Mouse (Mus musculus) midbrain, embryonic 16.5 days (tissue): Measurements from ENCODE around the gene Slc35b4. TPM values are rescaled to one million over a fixed set of nuclear protein-coding genes. Genes with fewer than 3 reads are reported as not detected.

Experiments
- ATAC-seq: fragments of 200-750 bp; cut with Nextera tagmentation; 2 replicates; pipeline ENCODE4 v1.8.0; 2017; ENCODE audit warnings: moderate TSS enrichment
- H3K27ac ChIP-seq: fragments of 300-500 bp; sonication (generic); 2 replicates; pipeline ENCODE4 v1.5.1; 2014; ENCODE audit warnings: mild to moderate bottlenecking, low read length, mixed read lengths
- H3K27me3 ChIP-seq: fragments of 300-500 bp; sonication (generic); 2 replicates; pipeline ENCODE4 v1.6.1; 2014; ENCODE audit warnings: low read depth, low read length, mixed read lengths; ENCODE audit not compliant: control insufficient read depth, insufficient read depth
- H3K36me3 ChIP-seq: fragments of 300-500 bp; sonication (generic); 2 replicates; pipeline ENCODE4 v1.6.1; 2014; ENCODE audit warnings: mild to moderate bottlenecking, low read length, moderate library complexity, mixed read lengths; ENCODE audit not compliant: control insufficient read depth, insufficient read depth
- H3K4me1 ChIP-seq: fragments of 300-500 bp; sonication (generic); 2 replicates; pipeline ENCODE4 v1.6.1; 2014; ENCODE audit warnings: mild to moderate bottlenecking, low read length, mixed read lengths; ENCODE audit not compliant: control insufficient read depth, insufficient read depth
- H3K4me2 ChIP-seq: fragments of 300-500 bp; sonication (generic); 2 replicates; pipeline ENCODE4 v1.6.1; 2014; ENCODE audit warnings: mild to moderate bottlenecking, low read length, mixed read lengths
- H3K4me3 ChIP-seq: fragments of 300-500 bp; sonication (generic); 2 replicates; pipeline ENCODE4 v1.5.1; 2014; ENCODE audit warnings: low read depth, mild to moderate bottlenecking, low read length, moderate library complexity, mixed read lengths
- H3K9ac ChIP-seq: fragments of 300-500 bp; sonication (generic); 2 replicates; pipeline ENCODE4 v1.6.1; 2014; ENCODE audit warnings: low read depth, low read length, mixed read lengths
- H3K9me3 ChIP-seq: fragments of 300-500 bp; sonication (generic); replicated peaks from 2 replicates; pipeline ENCODE4 v1.6.1; 2014; ENCODE audit warnings: mild to moderate bottlenecking, low read length, mixed read lengths; ENCODE audit not compliant: control insufficient read depth, poor library complexity, severe bottlenecking
- WGBS: fragments of 180-500 bp; shearing (Covaris S2); extraction: QIAGEN DNeasy Blood & Tissue Kit; methylation state at CpG from one replicate; pipeline ENCODE4 v1.1.7; 2014; 5-methylcytosine and 5-hydroxymethylcytosine counted together
- polyA plus RNA-seq: library from polyadenylated mRNA; unstranded; fragments of >200 nt; fragmentation: Nextera tagmentation; extraction: Ambion mirVana; gene quantifications from 2 replicates; pipeline ENCODE4 v1.2.1, GENCODE M21; 2015

Gene Slc35b4
- 44.5 and 45.1 TPM in 2 replicates for polyA plus RNA-seq

DNA sequence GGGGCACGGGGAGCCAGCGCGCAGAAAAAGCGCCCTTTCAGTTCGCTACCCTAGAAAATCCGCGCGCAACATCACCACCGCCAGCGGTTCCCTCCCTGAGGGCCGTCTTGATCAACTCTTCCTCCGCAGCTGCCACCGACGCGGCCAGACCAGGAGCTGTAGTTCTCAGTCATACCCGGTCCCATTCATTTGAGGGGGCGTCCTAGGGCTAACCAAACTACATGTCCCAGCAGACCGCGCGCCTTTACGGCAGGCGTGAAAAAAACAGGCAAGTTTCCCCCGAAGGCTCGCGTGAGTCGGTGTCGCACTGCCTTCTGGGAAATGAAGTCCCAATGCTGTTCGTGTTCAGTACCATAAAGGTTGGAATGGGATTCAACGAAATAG is at the start of gene Slc35b4:
Gene Slc35b4, minus strand, starts transcription at position 248 of the 384 bp plus-strand sequence.
- ATAC-seq, result peak; percentile 100
- Histone ChIP-seq H3K4me2 (peak within 1 kb of the TSS; percentile 85), H3K9me3 (no peaks in the 10 kb centered on the region), H3K4me3 (peak within 1 kb of the TSS; percentile 86), H3K36me3 (no peaks in the 10 kb centered on the region), H3K27me3 (no peaks in the 10 kb centered on the region), H3K4me1 (peaks cover 5% of the 10 kb centered on the region), H3K27ac (peak within 1 kb of the TSS; percentile 85), H3K9ac (peak within 1 kb of the TSS; percentile 94)
- WGBS, result under 1% methylated on average over 29 of the region's 29 CpGs

DNA sequence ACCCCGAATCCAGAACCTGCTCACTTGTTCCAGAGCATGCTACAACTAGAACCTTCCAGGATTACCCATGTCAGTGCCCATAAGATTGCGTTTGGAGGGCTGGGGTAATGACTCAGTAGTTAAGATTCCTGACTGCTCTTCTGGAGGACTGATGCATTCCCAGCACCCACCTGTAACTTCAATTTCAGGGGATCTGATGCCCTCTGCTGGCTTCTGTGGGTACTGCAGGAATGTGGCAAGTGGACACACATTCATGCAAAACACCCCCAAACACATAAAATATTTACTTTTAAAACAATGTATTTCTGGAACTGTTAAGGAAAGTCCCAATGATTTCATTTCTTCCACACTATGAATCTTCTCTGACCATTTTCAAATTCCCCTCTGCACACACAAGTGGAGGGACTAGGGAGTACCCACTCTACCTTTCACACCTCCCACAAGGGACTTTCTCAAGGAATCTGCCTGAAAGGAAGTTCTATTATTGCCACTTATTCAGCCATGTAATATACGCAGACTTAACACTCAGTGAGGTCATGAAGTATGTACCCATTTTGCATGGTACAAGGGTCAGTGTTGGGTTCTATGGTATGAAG is 48.2 kb upstream of the Slc35b4 start:
- no peaks in the 10 kb centered on the region for H3K27me3 ChIP-seq
- no peak overlapping the region for H3K4me2 ChIP-seq
- H3K27ac ChIP-seq, result no peak overlapping the region
- no peak for ATAC-seq
- no peak overlapping the region for H3K9ac ChIP-seq
- H3K4me1 ChIP-seq, result no peaks in the 10 kb centered on the region
- H3K4me3 ChIP-seq, result no peak overlapping the region
- H3K36me3 ChIP-seq, result no peaks in the 10 kb centered on the region
- 99% methylated on average over 3 of the region's 3 CpGs for WGBS
- H3K9me3 ChIP-seq, result peaks cover 6% of the 10 kb centered on the region; the same call in 1 of the 2 replicates

DNA sequence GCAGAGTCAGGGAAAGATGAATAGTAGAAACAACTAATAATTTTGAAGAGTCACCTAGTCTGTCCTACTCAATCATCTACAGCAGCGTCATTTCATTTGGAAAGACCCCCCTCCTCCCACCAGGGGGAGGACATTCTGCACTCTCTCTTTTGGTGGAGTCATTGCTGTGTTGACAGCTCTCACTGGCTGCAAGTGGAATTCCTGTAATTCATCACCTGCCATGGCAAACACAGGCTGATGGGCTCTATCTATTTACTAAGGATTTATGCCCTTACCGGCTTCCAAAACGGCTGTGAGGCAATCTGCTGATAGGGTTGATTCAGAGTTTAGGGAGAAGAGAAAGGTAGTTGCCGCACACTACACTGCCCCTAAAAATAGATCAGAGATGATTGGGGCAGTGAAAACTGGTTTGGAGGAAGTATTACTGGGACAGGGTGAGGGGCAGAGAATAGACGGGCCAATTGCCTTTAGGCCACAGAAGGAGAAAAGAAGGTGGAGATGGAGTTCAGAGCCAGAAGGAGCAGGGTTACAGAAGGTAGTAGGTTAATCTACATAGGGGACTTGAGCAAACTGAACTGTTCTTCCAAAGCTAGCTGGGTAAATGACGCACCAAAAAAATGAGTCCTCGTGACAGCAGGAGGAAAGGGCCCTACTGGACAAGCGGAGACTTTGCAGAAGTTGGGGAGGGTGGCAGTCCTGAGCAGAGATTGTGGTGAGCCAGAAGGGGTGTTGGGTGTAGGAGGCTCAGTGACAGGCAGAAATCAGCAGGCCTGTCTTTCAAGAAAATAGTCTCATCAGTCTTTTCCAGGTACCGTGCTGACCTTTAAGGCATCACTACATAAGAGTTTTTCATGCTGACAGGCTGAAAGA is 39.8 kb upstream of the Slc35b4 start:
- Histone ChIP-seq H3K27me3 (no peaks in the 10 kb centered on the region), H3K9ac (no peak overlapping the region), H3K4me1 (no peaks in the 10 kb centered on the region; the same call in 1 of the 2 replicates), H3K27ac (no peak overlapping the region), H3K36me3 (no peaks in the 10 kb centered on the region), H3K9me3 (no peaks in the 10 kb centered on the region), H3K4me2 (no peak overlapping the region), H3K4me3 (no peak overlapping the region)
- ATAC-seq, result no peak
- 68% methylated on average over 9 of the region's 9 CpGs for WGBS

DNA sequence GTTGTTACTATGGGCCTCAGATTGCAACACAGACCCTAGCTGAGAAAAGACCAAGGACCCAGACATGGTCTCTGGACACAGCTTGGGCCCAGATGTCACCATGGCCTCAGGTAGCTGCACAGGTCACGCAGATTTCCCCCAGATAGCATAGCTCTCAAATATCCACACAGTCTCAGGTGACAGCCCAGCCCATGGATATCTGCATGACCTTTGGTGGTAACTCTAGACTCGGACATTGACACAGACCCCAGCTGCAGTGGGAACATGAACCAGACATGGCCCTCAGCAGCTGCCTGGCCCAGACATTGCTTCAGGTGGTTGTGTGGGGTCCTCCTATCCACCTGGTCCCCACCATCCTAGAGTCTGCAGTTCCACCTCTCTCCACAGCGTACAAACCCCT is 28.8 kb upstream of the Slc35b4 start:
- Histone ChIP-seq H3K36me3 (no peaks in the 10 kb centered on the region), H3K27ac (no peak overlapping the region), H3K4me2 (no peak overlapping the region), H3K9me3 (no peaks in the 10 kb centered on the region), H3K27me3 (no peaks in the 10 kb centered on the region), H3K4me1 (no peaks in the 10 kb centered on the region), H3K9ac (no peak overlapping the region), H3K4me3 (no peak overlapping the region)
- no peak for ATAC-seq
- WGBS, result 87% methylated on average over 3 of the region's 3 CpGs

DNA sequence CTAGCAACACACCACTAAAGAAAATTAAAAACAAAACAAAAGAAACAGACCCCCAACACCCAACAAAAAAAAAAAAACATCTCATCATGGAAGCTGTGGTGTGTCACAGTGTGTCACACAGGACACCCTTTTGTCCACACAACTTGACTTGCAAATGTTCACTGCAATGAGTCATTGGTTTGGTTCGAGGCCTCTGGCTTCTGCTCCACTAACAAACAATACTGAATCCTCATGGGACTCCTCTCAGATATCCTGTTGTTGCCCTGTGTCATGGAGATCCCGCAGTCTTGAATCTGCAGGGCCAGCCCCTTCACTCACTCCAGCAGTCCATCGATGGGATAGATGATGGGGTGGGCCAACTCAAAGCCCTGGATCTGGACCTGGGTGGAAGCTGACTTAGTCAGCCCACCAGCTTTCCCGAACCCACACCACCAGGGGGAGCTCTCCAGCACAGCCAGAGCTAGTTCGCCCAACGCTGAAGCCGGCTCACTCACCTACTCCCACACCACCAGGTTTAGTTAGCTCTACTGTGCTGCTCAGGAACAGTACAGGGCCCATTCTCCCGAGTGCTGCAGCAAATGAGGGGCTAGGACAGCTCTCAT is 28.2 kb upstream of the Slc35b4 start:
- 74% methylated on average over 8 of the region's 8 CpGs for WGBS
- Histone ChIP-seq H3K9me3 (no peaks in the 10 kb centered on the region), H3K9ac (no peak overlapping the region), H3K27ac (no peak overlapping the region), H3K4me1 (no peaks in the 10 kb centered on the region), H3K36me3 (no peaks in the 10 kb centered on the region), H3K4me3 (no peak overlapping the region), H3K27me3 (no peaks in the 10 kb centered on the region), H3K4me2 (no peak overlapping the region)
- no peak for ATAC-seq

DNA sequence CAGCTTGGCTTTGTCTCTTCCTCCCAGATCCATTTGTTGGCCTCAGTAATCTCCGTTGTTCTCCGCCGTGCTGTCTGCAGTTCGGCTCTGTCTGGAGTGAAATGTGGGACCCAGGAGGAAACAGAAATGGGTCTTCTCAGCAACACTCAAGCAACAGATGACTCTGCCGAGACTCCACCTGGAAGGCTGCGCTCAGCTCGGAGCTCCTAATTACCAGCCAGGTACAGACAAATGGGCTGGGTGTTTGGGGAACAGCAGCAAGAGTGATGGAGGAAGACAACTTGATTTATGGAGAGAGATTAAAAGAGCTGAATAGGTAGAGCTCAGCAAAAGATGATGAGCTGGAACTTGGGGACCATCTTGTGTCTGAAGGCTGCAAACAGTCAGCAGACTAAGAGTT is 26.6 kb upstream of the Slc35b4 start:
- H3K4me1 ChIP-seq, result no peaks in the 10 kb centered on the region
- no peaks in the 10 kb centered on the region for H3K27me3 ChIP-seq
- no peak for ATAC-seq
- no peak overlapping the region for H3K4me3 ChIP-seq
- 48% methylated on average over 7 of the region's 7 CpGs for WGBS
- H3K9ac ChIP-seq, result no peak overlapping the region
- H3K4me2 ChIP-seq, result no peak overlapping the region
- H3K9me3 ChIP-seq, result no peaks in the 10 kb centered on the region
- no peak overlapping the region for H3K27ac ChIP-seq
- no peaks in the 10 kb centered on the region for H3K36me3 ChIP-seq

DNA sequence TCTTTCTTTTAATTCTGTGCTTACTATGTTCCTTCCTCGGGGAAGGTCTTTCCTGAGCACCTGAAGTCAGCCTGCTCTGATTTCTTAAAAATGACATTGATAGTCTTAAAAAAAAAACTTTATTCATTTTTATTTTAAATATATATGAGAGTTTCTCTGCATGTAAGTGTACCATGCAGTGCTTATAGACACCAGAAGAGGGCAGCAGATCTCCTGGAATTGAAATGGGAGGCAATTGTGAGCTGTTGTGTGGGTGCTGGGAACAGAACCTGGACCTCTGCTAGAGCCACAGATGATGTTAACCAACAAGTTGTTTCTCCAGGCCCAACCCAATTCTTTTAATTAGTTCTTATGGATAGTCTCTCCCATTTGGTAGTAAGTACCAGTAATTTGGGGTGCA is 18.1 kb upstream of the Slc35b4 start:
- Histone ChIP-seq H3K27ac (no peak overlapping the region), H3K27me3 (no peaks in the 10 kb centered on the region), H3K4me2 (no peak overlapping the region), H3K4me1 (peaks cover 6% of the 10 kb centered on the region), H3K9me3 (no peaks in the 10 kb centered on the region), H3K36me3 (no peaks in the 10 kb centered on the region), H3K9ac (no peak overlapping the region), H3K4me3 (no peak overlapping the region)
- WGBS, result 70% methylated on average over 1 of the region's 1 CpGs
- no peak for ATAC-seq

DNA sequence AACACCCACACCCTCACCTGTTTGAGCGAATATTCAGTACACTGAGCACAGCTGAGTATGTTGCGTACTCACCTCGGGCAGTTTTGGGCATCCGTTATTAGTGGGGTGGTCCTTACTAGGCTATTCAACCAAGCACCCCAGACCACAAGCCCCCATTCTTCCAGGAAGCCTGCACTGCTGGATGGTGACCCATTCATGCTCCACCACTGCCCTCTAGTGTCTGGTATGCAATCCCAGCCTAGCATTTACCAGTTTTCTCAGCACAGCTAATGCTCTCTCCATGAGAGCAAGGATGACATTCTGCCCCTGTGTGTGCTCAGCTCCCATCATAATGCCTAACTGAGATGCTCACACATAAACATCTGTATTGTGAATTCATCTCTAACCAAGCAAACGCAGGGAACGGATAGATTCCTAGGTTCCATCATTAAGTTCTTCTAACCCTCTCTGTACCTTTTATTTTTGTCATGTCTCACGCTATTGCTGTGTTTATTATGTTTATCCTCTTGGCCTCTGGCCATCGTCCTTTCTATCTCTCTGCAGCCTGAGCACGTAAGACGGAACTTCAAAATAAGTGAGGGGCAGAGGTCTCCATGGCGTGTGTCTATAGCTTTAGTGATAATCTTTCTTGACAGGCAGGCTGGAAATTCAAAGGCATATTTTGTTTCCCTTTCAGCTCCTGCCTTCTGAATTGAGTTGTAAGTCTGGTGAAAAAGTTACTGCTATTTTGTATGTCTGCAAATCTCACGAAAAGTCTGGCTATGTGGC is 17.0 kb upstream of the Slc35b4 start:
- Histone ChIP-seq H3K9me3 (no peaks in the 10 kb centered on the region; the same call in 1 of the 2 replicates), H3K36me3 (no peaks in the 10 kb centered on the region), H3K27ac (no peak overlapping the region; the same call in 1 of the 2 replicates), H3K4me2 (no peak overlapping the region), H3K9ac (no peak overlapping the region), H3K4me3 (no peak overlapping the region), H3K27me3 (no peaks in the 10 kb centered on the region), H3K4me1 (peaks cover 6% of the 10 kb centered on the region)
- 33% methylated on average over 12 of the region's 12 CpGs for WGBS
- peak; percentile 89 for ATAC-seq
